Mouse (Mus musculus) liver, embryonic 14.5 days (tissue): ENCODE results near the gene Ecm2.

Experiments
- CTCF ChIP-seq: IDR thresholded peaks from 2 replicates; pipeline ENCODE4 v1.5.1; 2016; ENCODE audit warnings: antibody characterized with exemption, low read depth, control low read depth
- EP300 ChIP-seq: IDR thresholded peaks from 2 replicates; pipeline ENCODE4 v1.6.1; 2016; ENCODE audit warnings: antibody characterized with exemption, low read depth

GRCm38 (mm10) chr13:49545646-49546045 lies 41.0 kb downstream of the Ecm2 start:
- no peak for TF ChIP-seq CTCF
- no peak for TF ChIP-seq EP300
